Mouse (Mus musculus) activated CD4-positive, CD25-positive, alpha-beta regulatory T cell, adult 4 months (primary cell): Measurements from ENCODE around the gene Rnf215. TPM values are rescaled to one million over a fixed set of nuclear protein-coding genes. Genes with fewer than 3 reads are reported as not detected.
"Not testable (repeated sequence)": the region's sequence is repeated elsewhere in the genome, so short reads cannot be mapped to it uniquely, and the experiment has no call there.

Experiments
- ATAC-seq: one replicate; pipeline ENCODE4 v1.8.0; 2017
- polyA plus RNA-seq, 2 experiments: library from polyadenylated mRNA; unstranded; fragments of 100-300 nt; shearing (Covaris generic); gene quantifications; one replicate each; pipeline ENCODE4 v1.2.1; 2017

The Rnf215 gene
- 10 to 100 TPM in 1 of 2 experiments, 1 to 10 TPM in 1; 8.8 to 11.5 TPM for polyA plus RNA-seq

DNA sequence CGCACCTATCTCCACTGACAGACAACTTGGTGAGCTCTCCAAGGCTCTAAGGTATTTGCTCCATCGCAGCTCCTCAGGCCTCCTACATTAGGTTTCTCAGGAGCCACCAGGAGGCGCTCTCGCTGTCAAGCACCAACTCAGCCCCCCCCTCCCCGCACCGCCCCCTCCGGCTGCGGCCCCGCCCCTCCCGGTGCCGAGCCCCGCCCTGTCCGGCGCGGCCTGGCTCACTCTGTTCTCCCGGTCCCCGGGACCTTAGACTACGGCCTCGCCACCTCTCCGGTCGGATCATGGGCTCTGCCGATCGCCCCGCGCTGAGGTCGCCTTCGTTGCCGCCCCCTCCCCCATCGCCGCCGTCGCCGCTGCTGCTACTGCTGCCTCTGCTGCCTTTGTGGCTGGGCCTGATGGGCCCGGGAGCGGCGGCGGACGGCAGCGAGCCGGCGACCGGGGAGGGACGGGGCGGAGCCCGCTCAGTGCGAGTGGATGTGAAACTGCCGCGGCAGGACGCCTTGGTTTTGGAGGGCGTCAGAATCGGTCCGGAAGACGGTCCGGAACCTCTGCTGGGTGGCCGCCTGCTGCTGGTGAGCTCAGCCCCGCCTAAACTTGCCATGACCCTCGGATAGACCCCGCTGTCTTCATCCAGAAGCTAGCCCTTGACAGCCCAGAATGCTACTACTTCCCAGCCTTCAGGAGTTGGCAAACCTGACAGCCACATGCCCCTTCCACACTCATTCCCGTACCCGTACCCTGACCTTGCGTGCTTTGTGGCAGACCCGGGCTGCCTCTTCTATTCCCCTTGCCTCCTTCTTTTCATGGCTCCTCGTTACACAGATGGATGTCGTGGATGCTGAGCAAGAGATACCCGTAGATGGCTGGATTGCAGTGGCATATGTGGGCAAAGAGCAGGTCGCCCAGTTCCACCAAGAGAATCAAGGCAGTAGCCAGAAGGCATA, at the start of gene Rnf215:
Gene Rnf215, plus strand, starts transcription at position 217 of the 950 bp plus-strand sequence.
- peak; percentile 73 for ATAC-seq

DNA sequence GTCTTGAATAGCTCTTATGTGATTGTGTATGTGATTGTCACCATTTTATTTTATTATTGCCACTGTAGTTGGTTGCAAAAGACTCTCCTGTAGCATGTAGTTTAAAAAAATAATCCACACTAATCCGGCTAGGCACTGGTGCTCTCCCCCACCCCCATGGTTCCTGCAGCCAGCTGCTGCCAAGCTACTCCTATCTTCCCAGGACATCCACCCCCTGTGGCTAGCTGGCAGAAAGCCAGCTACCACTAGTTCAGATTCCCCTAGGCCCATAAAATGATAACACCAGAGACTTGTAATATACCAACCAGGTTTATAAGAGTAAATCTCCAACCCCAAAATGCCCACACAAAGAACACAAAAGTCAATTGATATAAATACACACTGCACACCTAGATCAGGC, 48.8 kb upstream of the Rnf215 start:
- ATAC-seq: no peak

DNA sequence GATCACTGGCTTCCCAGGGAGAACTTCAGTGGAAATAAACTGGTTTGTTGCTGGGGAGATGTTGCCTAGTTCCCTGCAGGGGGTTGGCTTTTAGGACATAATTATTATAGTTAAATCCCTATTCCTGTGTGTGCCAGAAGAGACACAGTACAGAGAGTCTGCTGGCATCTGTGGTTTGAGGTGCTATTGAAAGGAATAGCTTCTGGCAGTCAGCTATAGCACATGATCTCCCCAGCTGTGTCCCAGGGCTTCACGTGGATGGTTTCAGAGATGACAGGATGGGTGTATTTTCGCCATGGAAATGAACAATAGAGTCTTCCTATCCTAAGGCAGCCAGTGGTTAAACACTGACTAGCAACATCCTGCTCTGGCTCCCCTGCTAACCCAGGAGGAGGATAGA, 47.7 kb upstream of the Rnf215 start:
- ATAC-seq: no peak

DNA sequence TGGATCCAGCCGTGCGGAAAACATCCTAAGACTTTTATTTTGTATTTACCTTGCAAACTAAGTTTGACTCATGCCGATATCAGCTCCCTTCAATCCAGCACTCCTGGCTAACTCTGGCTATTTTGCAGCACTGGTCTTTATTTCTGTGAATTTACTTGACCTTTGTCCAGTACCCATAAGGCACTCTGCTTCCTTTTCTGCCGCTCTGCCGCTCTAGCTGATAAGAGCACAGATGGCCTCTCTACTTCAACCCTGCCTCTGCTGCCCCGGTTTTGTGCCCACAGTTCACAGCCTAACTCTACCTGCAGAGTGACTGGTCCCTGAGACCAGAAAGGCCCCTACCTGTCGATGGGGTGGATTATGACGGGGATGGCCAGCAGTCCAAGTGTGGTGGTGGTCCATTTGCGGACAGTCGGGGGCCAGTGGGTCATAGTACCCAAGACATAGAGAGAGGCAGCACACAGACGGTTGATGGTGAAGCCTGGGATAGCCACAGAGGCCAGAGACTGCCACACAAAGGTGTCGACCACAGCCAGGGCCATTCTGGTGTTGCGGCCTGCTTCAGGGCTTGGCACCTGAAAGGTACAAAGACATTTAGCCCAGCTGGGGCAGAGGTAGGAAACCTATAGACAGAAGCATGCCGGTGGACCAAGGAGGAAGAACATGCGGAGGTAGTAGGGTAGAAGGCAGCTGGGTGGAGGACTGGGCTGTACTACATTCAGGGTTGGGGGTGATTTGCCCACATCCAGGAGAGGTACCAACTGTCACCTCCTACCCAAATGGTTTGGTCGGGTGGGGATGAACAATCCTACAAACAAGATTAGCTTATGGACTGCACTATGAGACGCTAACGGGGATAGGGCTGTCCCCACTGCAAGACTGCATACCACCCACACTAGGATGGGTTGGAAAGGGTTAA, 41.3 kb upstream of the Rnf215 start:
- ATAC-seq: no peak

DNA sequence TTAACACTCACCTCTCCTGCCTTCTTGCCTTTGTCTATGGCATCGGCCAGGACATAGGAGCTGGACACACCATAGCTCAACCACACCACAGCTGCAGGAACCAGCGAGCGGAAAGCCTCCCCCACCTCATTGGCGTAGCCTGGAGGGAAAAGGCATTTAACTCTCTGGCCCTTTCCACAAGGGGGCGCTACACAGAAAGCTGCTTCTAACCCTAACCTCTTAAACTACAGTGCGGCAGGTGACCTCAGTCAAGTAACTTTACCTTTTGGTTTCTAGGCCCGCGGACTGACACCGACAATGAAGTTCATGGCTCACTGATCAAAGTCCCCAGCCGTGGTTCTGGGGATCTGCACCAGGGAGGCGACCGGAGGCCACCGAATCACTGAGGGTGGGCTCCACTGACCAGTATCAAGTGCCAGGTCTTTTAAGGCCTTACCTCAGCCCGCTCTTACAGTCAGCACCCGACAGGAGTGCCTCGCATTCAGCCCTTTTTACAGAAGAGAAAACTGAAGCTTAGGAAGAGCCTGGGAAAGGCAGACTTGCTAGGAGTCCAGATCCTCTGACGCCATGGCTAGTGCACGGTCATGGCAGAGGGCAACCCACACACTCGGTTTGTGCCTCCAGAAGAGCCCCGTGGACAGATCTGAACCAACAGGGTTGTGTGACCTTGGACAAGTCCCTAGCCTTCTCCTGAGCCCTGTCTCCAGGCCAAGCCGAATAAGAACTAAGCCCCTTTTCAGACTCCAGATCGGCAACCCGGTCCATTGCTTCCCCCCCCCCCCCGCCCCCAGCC, 40.4 kb upstream of the Rnf215 start:
- peak; percentile 16 for ATAC-seq

DNA sequence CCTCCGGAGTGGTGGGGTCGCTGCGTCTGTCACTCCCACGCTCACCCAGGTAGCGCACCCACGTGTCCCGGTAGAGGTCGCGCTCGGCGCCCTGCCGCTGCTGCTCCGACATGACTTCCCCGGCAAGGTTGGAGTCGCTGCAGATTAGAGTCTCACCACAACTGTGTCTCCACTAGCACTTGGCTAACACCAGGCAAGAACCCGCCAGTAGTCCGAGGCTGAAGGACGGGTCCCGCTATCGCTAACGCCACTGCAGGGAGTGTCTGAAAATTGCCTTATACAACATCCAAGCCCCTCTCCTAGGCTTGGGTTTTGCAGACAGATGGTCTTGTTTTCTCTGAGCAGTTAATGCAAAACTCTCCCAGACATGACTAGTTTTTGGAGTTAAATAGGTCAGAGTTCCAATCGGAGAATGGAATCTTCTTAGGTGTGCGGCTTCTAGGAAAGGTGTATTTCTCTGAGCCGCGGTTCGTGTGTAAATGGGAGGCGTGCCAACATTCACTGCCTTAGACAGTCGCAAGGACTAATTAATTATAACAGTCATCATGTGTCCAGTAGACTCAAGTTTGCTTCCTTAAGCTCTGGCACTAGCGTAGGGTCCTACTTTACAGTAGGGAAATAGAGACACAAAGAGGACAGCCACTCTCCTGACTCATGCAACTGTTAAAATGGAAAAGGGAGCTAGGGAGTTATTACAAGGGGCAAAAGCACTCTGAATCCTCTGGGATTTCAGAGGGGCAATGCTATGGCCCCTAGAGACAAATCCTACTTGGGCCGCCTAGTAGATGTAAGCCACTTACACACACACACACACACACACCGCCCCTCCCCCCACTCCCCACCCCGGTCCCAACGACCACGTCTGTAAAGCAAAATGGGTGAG, 39.6 kb upstream of the Rnf215 start, which contains the start of gene Mtfp1:
Gene Mtfp1, minus strand, starts transcription at position 275 of the 883 bp plus-strand sequence.
- ATAC-seq: no peak

DNA sequence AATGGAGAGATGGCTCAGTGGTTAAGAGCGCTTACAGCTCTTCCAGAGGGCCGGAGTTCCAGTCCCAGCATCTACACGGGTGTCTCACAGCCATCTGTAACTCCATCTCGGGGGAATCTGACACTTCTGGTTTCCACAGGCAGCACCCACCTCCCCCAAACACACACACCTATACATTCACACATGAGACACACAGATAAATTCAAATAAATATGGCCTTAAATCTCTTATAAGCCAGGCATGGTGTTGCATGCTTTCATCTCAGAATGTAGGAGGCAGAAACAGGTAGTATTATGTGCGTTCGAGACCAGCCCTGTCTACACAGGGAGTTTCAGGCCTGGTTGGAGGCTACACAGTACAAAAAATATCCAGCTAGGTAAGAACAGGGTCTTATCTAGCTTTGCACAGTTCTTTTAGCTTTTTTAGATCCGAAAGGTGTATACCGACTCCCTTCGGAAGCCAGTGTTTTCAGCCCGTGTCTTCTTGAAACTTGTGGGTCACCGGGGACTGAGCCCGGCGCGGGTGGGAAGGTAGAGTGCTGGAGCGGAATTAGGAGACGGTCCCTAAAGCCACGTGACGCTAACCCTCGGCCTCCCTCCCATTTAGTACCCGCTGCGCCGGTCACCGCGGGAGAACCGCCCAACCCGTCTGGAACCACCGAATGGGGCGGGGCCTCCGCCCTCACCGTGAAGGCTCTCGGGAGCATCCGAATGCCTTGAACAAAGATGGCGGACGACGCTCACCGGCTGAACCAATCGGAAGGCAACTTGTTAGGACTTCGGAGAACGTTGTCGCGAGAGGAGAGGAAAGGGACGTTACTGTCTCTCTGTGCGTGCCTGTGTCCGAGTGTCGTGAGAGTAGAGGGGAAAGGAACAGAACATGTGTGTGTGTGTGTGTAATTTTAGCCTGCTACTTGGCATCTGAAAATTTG, 38.7 kb upstream of the Rnf215 start:
- ATAC-seq: peak; percentile 88

DNA sequence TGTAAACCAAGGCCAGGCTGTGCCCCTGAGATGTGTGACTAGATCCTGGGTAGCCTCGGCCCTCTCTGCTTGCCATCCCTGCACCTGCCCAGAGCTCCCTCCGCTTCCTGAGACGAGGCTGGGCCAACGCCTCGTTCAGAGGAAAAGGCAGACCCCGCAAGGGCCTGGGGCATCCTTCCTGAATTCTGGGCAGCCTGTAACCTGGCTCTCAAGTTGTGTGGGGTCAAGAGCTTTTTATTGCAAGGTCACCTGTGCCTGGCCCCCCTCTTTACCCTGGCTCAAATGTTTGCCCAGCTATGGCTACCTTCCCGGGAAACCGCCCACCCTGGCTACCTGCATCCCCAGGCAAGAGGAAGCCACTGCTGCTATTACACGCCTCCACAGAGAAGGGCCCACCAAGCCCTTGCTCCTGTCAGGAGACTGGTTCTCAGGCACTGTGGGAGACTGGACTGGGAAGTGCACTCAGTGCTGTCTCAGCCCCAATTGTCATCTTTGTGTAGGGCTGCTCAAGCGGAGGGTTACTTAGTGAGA, 37.8 kb upstream of the Rnf215 start:
- ATAC-seq: no peak

DNA sequence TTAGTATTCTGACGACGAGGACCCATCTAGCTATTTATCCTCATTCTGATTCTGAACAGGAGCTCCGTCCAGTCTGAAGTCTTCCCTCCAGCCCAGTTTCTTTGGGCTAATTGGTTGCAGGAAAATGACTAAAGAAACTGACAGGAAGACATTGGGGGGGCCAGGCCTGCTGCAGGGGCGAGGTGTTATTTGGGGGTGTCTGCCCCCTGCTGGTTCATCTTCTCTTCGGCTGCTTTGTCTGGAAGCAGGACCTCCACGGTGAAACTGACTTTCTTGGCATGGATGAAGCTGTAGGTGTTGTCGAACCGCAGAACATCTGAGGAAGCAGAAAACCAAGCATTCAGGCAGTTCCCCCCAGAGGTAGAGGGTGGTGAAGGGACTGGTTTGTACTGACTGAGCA, 36.9 kb upstream of the Rnf215 start:
- no peak for ATAC-seq

DNA sequence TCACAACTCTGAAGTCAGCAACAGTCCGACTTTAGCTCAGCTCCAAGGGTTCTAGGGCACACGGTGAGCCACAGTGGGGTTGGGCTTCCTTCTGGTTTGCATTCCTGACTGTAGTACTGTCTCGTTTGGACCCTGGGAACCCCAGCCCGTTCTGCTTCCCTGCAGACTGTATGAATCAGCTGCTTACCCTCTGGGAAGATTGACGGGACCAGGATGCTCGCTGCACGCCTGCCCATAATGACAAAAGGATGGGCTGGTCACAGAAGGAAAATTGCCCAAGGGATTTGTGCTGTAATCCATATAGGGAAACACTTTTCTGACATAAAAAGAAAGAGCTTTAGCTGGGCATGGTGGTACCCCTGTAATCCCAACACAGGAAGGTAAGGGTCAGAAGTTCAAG, 36.2 kb upstream of the Rnf215 start:
- no peak for ATAC-seq

DNA sequence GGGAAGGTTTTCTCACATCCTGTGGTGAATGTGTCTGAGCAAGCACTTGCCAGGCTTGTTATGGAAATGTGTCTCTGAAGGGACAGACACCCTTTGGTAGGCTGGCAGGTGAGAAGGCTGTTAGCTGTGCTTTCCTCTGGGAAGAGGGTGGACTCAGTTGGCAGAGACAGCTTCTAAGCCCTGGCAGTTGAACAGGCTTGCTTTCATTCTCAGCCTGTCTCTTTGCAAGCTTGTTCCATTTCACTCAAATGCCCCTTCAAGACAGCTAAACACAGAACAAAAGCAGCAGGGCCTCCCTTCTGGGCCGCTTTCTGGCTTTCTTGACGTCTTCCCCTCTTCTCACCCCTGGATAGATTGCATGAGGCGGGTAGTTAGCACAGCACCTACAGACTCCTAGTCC, 35.6 kb upstream of the Rnf215 start:
- no peak for ATAC-seq

DNA sequence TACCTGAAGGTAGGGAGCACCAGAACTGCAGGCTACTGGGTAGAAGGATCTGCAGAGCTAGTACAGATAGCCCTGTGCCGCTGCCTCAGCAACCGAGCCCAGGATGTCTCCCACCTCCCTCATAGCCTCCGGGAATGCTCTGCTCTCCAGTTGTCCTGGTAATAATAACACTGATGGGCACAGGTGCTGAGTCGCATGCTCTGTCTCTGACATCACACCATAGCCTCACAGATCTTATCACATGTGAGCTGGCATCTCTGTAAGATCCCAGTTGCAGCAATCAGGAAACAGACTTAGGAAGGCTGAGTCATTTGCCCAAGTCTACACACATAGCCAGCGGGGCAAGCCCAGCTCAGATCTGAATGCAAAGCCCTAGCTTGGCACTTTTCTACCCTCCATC, 33.2 kb upstream of the Rnf215 start:
- no peak for ATAC-seq

DNA sequence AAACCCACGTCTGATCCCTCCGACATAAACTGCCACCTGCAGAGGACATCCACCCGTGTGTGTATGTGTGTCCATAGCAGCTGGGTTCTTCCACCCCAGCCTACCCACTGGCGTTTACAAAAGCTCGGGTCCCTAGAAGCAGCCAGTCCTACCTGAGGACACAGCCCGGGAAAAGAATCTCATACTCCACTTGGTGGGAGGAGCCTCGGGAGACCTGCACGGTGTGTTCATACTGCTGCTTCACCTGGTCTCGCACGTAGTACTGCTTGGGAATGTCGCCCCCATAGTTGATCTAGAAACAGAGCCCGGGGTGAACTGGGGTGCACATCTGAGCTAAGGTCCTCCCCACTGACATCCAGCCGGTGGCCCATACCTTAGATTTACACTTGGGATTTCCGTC, 31.5 kb upstream of the Rnf215 start:
- ATAC-seq: no peak

DNA sequence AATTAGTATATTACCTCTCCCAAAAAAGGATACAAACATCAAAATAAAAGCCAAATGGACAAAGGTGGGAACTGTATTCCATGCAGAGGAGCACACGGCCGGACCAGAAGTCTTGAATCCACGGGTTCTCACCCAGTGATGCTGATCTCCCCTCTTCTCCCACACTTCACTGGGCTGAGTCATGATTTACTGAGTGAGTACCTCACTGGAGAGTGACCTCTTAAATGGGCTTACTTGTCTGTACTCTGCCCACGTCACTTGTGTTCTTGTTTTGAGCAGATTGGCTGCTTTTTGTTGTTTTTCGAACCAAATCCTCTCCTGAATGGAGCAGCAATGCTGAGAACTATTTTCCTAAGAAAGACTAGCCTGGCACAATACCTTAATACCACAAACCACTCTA, 30.0 kb upstream of the Rnf215 start:
- no peak for ATAC-seq

DNA sequence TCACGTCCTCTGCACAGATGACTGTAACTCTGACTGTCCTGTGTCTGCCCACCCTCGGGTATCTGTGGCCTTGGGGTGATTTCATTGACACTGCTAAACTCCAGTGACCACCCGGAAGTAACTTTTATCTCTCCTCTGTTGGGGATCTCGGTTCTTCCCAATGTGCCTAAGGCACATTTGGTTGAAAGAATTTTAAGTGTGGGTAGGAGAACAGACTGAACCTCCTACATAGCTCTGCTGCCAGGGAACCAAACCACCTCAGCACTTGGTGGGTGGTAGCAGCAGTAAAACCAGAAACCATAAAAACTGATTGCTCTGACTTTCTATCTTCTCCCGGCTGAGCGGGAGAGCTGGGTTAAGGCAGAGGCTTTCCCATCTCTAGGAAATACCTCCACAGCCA, 29.6 kb upstream of the Rnf215 start:
- ATAC-seq: no peak

DNA sequence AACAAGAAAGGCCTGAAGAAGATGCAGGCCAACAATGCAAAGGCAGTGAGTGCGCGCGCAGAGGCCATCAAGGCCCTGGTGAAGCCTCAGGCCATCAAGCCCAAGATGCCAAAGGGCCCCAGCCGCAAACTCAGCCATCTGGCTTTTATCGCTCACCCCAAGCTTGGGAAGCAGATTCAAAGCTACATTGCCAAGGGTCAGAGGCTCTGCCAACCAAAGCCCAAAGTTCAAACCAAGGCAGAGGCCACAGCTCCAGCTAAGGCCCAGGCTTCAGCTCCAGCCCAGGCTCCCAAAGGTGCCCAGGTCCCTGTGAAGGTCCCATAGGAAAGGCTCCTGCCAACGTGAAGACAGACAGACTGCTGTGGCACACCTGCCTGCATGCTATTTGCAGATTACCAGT, 27.1 kb upstream of the Rnf215 start:
- ATAC-seq: not testable (repeated sequence)

DNA sequence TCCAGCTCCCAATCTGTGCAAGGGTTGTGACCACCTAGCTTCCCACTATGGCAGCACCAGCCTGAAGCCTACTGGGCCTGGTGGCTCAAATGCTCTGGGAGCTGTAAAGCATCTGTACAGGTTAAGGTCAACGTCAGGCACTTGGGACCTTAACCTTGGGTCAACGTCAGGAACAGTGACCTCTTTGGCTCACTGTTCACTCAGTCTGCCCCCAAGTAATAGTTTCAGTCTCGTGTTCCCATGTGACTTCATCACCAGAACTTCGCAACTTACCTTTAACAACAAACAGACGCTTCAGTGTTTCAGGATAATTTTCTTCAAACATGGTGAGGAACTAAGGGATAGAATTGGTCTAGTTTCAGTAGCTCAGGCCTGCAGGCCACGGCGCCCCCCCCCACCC, 26.3 kb upstream of the Rnf215 start:
- no peak for ATAC-seq

DNA sequence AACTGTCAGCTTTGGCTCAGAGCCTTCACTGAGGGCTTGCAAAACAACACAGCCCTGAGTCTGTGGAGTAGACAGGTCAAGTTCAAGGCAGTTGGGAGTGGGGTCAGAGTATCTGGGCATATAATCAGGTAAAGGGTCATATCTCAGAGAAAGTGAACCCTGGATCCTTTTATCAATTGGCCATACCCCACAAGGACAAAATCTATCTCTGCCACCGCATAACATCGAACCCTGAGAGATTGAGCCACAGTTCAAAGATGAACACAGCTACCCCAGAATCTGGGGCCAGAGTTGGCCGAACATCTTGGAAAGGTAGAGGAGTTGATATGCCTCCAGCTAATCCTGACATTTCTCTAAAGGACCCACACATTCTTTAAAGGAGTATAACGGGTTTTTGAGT, 23.0 kb upstream of the Rnf215 start:
- ATAC-seq: no peak

DNA sequence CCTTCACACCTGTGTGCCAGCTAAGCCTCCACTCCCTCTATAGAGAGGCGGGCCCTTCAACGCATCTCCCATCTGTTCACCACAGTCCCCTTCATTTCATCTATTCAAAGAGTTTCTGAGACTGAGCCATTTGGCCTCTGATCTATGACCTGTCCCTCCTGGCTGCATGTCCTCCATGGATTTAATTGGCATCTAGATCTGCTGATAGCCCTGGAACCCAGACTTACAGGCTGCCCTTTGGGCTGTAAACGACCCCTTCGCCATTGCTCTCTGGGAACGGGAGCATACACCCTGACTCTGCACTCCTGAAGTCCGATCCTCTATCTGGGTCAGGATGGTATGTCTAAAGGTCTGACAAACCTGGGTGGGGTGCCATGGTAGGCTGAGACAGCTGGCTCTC, 22.1 kb upstream of the Rnf215 start:
- ATAC-seq: no peak

DNA sequence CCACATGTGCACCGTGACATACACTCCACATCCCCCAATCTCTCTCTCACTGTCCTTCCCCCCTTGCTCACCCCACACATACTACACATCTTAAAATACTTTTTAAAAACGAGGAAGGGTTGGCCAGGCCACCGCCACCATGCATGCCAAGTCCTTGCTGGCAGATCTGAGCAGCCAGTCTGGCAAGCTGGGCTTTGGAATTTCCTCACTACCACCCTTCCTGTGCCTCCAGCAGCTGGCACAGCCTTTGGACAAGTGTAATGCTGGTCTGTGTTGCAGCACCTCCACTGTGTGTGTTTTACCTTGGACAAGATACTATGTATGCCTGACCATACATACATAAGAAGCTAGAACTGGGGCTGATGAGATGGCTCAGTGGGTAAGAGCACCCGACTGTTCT, 21.5 kb upstream of the Rnf215 start:
- ATAC-seq: no peak
